In genomic region chr1:193578661-193579175, GRCm38 (mm10) we compare ENCODE assay signal across 28 mouse cellular contexts.
DNase-seq lines count a peak whose midpoint lies in the region; ATAC-seq and TF ChIP-seq lines count a peak whose summit lies in the region.
"Had no signal": no experiment of that assay in that cellular context is flagged by ENCODE, and none has a peak within 500 bp of the region (broad histone marks: within the 10 kb centered on the region; RNA-seq: fewer than 3 reads in every experiment).

No protein-coding gene starts in this region.

- H3K27me3 ChIP-seq in kidney, adult 2 months (replicated peaks; ENCODE audit: control insufficient read depth, insufficient read depth, low read length), result no peaks in the 10 kb centered on the region
- H3K27me3 ChIP-seq in forebrain, embryonic 14.5 days (replicated peaks; ENCODE audit: control insufficient read depth, insufficient read depth, low read length), result no peaks in the 10 kb centered on the region
- H3K27me3 ChIP-seq: embryonic facial prominence, embryonic 13.5 days; hindbrain, embryonic 15.5 days; limb, embryonic 15.5 days; liver, embryonic 15.5 days; neural tube, embryonic 15.5 days had no signal

- 86% methylated on average over 2 of the region's 2 CpGs for WGBS in kidney, adult 2 months
- WGBS in forebrain, embryonic 14.5 days, result 81% methylated on average over 2 of the region's 2 CpGs

- H3K9me3 ChIP-seq in forebrain, embryonic 14.5 days (replicated peaks; ENCODE audit: control insufficient read depth, low read length), result no peaks in the 10 kb centered on the region
- H3K9me3 ChIP-seq: embryonic facial prominence, embryonic 13.5 days; forebrain, embryonic 10.5 days; hindbrain, embryonic 10.5 days; hindbrain, embryonic 15.5 days; limb, embryonic 10.5 days; limb, embryonic 15.5 days; liver, embryonic 15.5 days; neural tube, embryonic 15.5 days had no signal

- no peak overlapping the region for H3K4me3 ChIP-seq in kidney, adult 2 months (ENCODE audit: insufficient read depth, low read depth, low read length)
- H3K4me3 ChIP-seq in forebrain, embryonic 14.5 days (ENCODE audit: low read depth, low read length), result no peak overlapping the region
- H3K4me3 ChIP-seq: embryonic facial prominence, embryonic 13.5 days; forebrain, embryonic 10.5 days; gastrocnemius, adult 2 months; hindbrain, embryonic 10.5 days; hindbrain, embryonic 15.5 days; limb, embryonic 10.5 days; limb, embryonic 15.5 days; liver, embryonic 15.5 days; neural tube, embryonic 15.5 days had no signal

- H3K4me2 ChIP-seq in forebrain, embryonic 14.5 days (ENCODE audit: low read length), result no peak overlapping the region
- H3K4me2 ChIP-seq: embryonic facial prominence, embryonic 13.5 days; hindbrain, embryonic 15.5 days; limb, embryonic 15.5 days; liver, embryonic 15.5 days; neural tube, embryonic 15.5 days had no signal

- no peak overlapping the region for H3K9ac ChIP-seq in forebrain, embryonic 14.5 days (ENCODE audit: low read length)
- H3K9ac ChIP-seq: embryonic facial prominence, embryonic 13.5 days; hindbrain, embryonic 15.5 days; limb, embryonic 15.5 days; liver, embryonic 15.5 days; neural tube, embryonic 15.5 days had no signal

- no peaks in the 10 kb centered on the region for H3K36me3 ChIP-seq in kidney, adult 2 months (ENCODE audit: control insufficient read depth, insufficient read depth, low read length)
- no peaks in the 10 kb centered on the region for H3K36me3 ChIP-seq in forebrain, embryonic 14.5 days (ENCODE audit: control insufficient read depth, insufficient read depth, low read length)
- H3K36me3 ChIP-seq: embryonic facial prominence, embryonic 13.5 days; forebrain, embryonic 10.5 days; hindbrain, embryonic 10.5 days; hindbrain, embryonic 15.5 days; limb, embryonic 10.5 days; limb, embryonic 15.5 days; liver, embryonic 15.5 days; neural tube, embryonic 15.5 days had no signal

- DNase-seq in cerebellum, postnatal 10 days, result peak; percentile 26 to 34
- no peak for DNase-seq in cerebellum, adult 11-12 months
- DNase-seq in kidney, adult 2 months, result peak; percentile 46
- no peak for DNase-seq in kidney, adult 18-20 months
- peak; percentile 14 for DNase-seq in 3T3-L1 (ENCODE audit: low read depth, low spot score)
- peak; percentile 72 for DNase-seq in adipocyte (ENCODE audit: low spot score)
- DNase-seq in thymus, postnatal 14 days, result no peak
- no peak for DNase-seq in forebrain, embryonic 14.5 days (ENCODE audit: low spot score)
- DNase-seq: B cell, adult 2 months; cerebellum, adult 9-11 months; gastrocnemius, adult 2 months; kidney, postnatal 10 days; layer of hippocampus, postnatal 36 days; midbrain, embryonic 14.5 days; retina, postnatal 1 day; right cerebral cortex, postnatal 14 days had no signal

- TF ChIP-seq CTCF in kidney, adult 2 months (conservative IDR thresholded peaks at IDR 0.05; ENCODE audit: insufficient read depth, insufficient read length, low read depth, low read length), result no peak

- no peak for ATAC-seq in forebrain, embryonic 14.5 days
- ATAC-seq: activated CD4-positive, CD25-positive, alpha-beta regulatory T cell, adult 4 months; forebrain, embryonic 16.5 days; inflammation-experienced regulatory T-cells, adult 6 months had no signal

- TF ChIP-seq POLR2A in kidney, adult 2 months (IDR thresholded peaks at IDR 0.05; ENCODE audit: low read depth, low read length), result no peak

- no peak overlapping the region for H3K27ac ChIP-seq in kidney, adult 2 months (ENCODE audit: insufficient read depth, low read depth, low read length)
- H3K27ac ChIP-seq in forebrain, embryonic 14.5 days (ENCODE audit: low read depth, low read length), result no peak overlapping the region
- H3K27ac ChIP-seq: embryonic facial prominence, embryonic 13.5 days; forebrain, embryonic 10.5 days; gastrocnemius, adult 2 months; hindbrain, embryonic 10.5 days; hindbrain, embryonic 15.5 days; limb, embryonic 10.5 days; limb, embryonic 15.5 days; liver, embryonic 15.5 days; macrophage; neural tube, embryonic 15.5 days had no signal

- H3K4me1 ChIP-seq in kidney, adult 2 months (ENCODE audit: control insufficient read depth, insufficient read depth, low read length), result peaks cover 13% of the 10 kb centered on the region; the same call in 1 of the 2 replicates
- peaks cover 9% of the 10 kb centered on the region; the same call in 1 of the 2 replicates for H3K4me1 ChIP-seq in forebrain, embryonic 14.5 days (ENCODE audit: control insufficient read depth, insufficient read depth, low read length)

Comparison
In these comparisons a context has a peak if more than half of its experiments do, and no peak if none do; other contexts are left out.
1. DNase-seq: peak in cerebellum, postnatal 10 days (2 of 2), kidney, adult 2 months (single experiment), 3T3-L1 (single experiment) and adipocyte (single experiment); none in cerebellum, adult 11-12 months (single experiment), kidney, adult 18-20 months (single experiment), thymus, postnatal 14 days (single experiment) and forebrain, embryonic 14.5 days (single experiment).